Mouse (Mus musculus): Measurements from ENCODE around the gene Klf7. TPM values are rescaled to one million over a fixed set of nuclear protein-coding genes. Genes with fewer than 3 reads are reported as not detected.

Klf7 gene
- polyA plus RNA-seq, 1 experiment from 2014 or later = 23.5 TPM

- Histone ChIP-seq H3K27ac (no peak overlapping the region), H3K4me3 (no peak overlapping the region), H3K4me2 (no peak overlapping the region), H3K9ac (no peak overlapping the region), H3K9me3 (no peaks in the 10 kb centered on the region), H3K36me3 (no peaks in the 10 kb centered on the region), H3K4me1 (peaks cover 21% of the 10 kb centered on the region), H3K27me3 (peaks cover 10% of the 10 kb centered on the region; the same call in 1 of the 2 replicates)
- whole genome bisulfite sequencing = 89% methylated on average over 6 of the region's 6 CpGs
- ATAC-seq (ENCODE audit: insufficient number of reproducible peaks, insufficient read depth, low FRiP score, low TSS enrichment, low read depth) = no peak
These were observed 131.7 kb downstream of the Klf7 start for GRCm38 (mm10) chr1:63990416-63990815.

- 85% methylated on average over 2 of the region's 2 CpGs for WGBS
- H3K27me3 ChIP-seq = no peaks in the 10 kb centered on the region
- no peaks in the 10 kb centered on the region for H3K36me3 ChIP-seq
These were observed 141.3 kb downstream of the Klf7 start for GRCm38 (mm10) chr1:63980733-63981132.

More at GRCm38 (mm10) chr1:63980733-63981132, 141.3 kb downstream of the Klf7 start:
- Histone ChIP-seq H3K4me1 (no peaks in the 10 kb centered on the region), H3K4me3 (no peak overlapping the region), H3K4me2 (no peak overlapping the region), H3K9ac (no peak overlapping the region), H3K27ac (no peak overlapping the region), H3K9me3 (no peaks in the 10 kb centered on the region)
- ATAC-seq (ENCODE audit: insufficient number of reproducible peaks, insufficient read depth, low FRiP score, low TSS enrichment, low read depth) = no peak

Small RNA genes lying within 50 kb of the gene (microRNA-seq; reads per million reads assigned to microRNA genes)
- not detected for gene Mir6899
